ENCODE assay signal across 29 mouse cellular contexts in genomic region chr13:48042172-48042571, GRCm38 (mm10).
DNase-seq lines count a peak whose midpoint lies in the region; ATAC-seq and TF ChIP-seq lines count a peak whose summit lies in the region.
"Had no signal": no experiment of that assay in that cellular context is flagged by ENCODE, and none has a peak within 500 bp of the region (broad histone marks: within the 10 kb centered on the region; RNA-seq: fewer than 3 reads in every experiment).

No protein-coding gene starts in this region.

- H3K4me2 ChIP-seq in hindbrain, embryonic 16.5 days (ENCODE audit: low read length): no peak overlapping the region
- H3K4me2 ChIP-seq in midbrain, embryonic 14.5 days (ENCODE audit: low read length): no peak overlapping the region
- no peak overlapping the region for H3K4me2 ChIP-seq in midbrain, embryonic 11.5 days
- H3K4me2 ChIP-seq in forebrain, embryonic 12.5 days: no peak overlapping the region
- no peak overlapping the region for H3K4me2 ChIP-seq in forebrain, postnatal 0 days (ENCODE audit: low read depth)
- H3K4me2 ChIP-seq: embryonic facial prominence, embryonic 13.5 days; heart, embryonic 15.5 days; limb, embryonic 15.5 days; liver, embryonic 13.5 days; neural tube, embryonic 15.5 days had no signal

- ATAC-seq in hindbrain, embryonic 16.5 days: no peak
- ATAC-seq in midbrain, embryonic 14.5 days (ENCODE audit: low FRiP score, low TSS enrichment): no peak
- no peak for ATAC-seq in midbrain, embryonic 11.5 days (ENCODE audit: low FRiP score)
- ATAC-seq in forebrain, embryonic 12.5 days (ENCODE audit: low FRiP score): peak; percentile 49; the same call in 1 of the 2 replicates
- ATAC-seq in forebrain, postnatal 0 days: peak; percentile 42; the same call in 1 of the 2 replicates
- no peak for ATAC-seq in monocyte, adult 5-6 weeks (replicated peaks; ENCODE audit: insufficient number of reproducible peaks, low FRiP score, low TSS enrichment, poor library complexity, severe bottlenecking)
- ATAC-seq: midbrain, embryonic 16.5 days had no signal

- 46% methylated on average over 4 of the region's 4 CpGs for WGBS in hindbrain, embryonic 10.5 days
- WGBS in hindbrain, embryonic 16.5 days: 32% methylated on average over 4 of the region's 4 CpGs
- WGBS in midbrain, embryonic 14.5 days: 22% methylated on average over 4 of the region's 4 CpGs
- WGBS in midbrain, embryonic 11.5 days: 57% methylated on average over 4 of the region's 4 CpGs
- 14% methylated on average over 4 of the region's 4 CpGs for WGBS in forebrain, embryonic 12.5 days
- WGBS in forebrain, postnatal 0 days: 20% methylated on average over 4 of the region's 4 CpGs

- H3K4me3 ChIP-seq in hindbrain, embryonic 10.5 days: no peak overlapping the region
- no peak overlapping the region for H3K4me3 ChIP-seq in hindbrain, embryonic 16.5 days (ENCODE audit: low read length)
- H3K4me3 ChIP-seq in midbrain, embryonic 14.5 days (replicated peaks; ENCODE audit: low read depth, low read length): no peak overlapping the region
- no peak overlapping the region for H3K4me3 ChIP-seq in midbrain, embryonic 11.5 days (ENCODE audit: low read depth, low read length)
- no peak overlapping the region for H3K4me3 ChIP-seq in forebrain, embryonic 12.5 days (replicated peaks)
- H3K4me3 ChIP-seq in forebrain, postnatal 0 days (ENCODE audit: low read depth, low read length): no peak overlapping the region
- no peak overlapping the region for H3K4me3 ChIP-seq in layer of hippocampus, adult 2 months
- H3K4me3 ChIP-seq: embryonic facial prominence, embryonic 13.5 days; heart, embryonic 15.5 days; limb, embryonic 10.5 days; limb, embryonic 15.5 days; liver, embryonic 13.5 days; neural tube, embryonic 15.5 days had no signal

- H3K27ac ChIP-seq in hindbrain, embryonic 10.5 days: peak overlapping the region; percentile 30; the same call in 1 of the 2 replicates
- no peak overlapping the region for H3K27ac ChIP-seq in hindbrain, embryonic 16.5 days (ENCODE audit: low read depth, low read length)
- H3K27ac ChIP-seq in midbrain, embryonic 14.5 days (replicated peaks; ENCODE audit: low read depth, low read length): peak overlapping the region; percentile 28
- H3K27ac ChIP-seq in midbrain, embryonic 11.5 days (ENCODE audit: low read depth, low read length): no peak overlapping the region
- H3K27ac ChIP-seq in forebrain, embryonic 12.5 days: peak overlapping the region; percentile 63
- H3K27ac ChIP-seq in forebrain, postnatal 0 days (ENCODE audit: low read depth, low read length): no peak overlapping the region
- no peak overlapping the region for H3K27ac ChIP-seq in layer of hippocampus, adult 2 months
- H3K27ac ChIP-seq: embryonic facial prominence, embryonic 13.5 days; heart, embryonic 15.5 days; limb, embryonic 10.5 days; limb, embryonic 15.5 days; liver, embryonic 13.5 days; macrophage; neural tube, embryonic 15.5 days had no signal

- no peaks in the 10 kb centered on the region for H3K36me3 ChIP-seq in hindbrain, embryonic 10.5 days
- H3K36me3 ChIP-seq in hindbrain, embryonic 16.5 days (ENCODE audit: control insufficient read depth, insufficient read depth, low read length): no peaks in the 10 kb centered on the region
- no peaks in the 10 kb centered on the region for H3K36me3 ChIP-seq in midbrain, embryonic 14.5 days (ENCODE audit: control insufficient read depth, insufficient read depth, low read length)
- no peaks in the 10 kb centered on the region for H3K36me3 ChIP-seq in midbrain, embryonic 11.5 days (ENCODE audit: control insufficient read depth, insufficient read depth, low read length)
- H3K36me3 ChIP-seq in forebrain, embryonic 12.5 days (replicated peaks): no peaks in the 10 kb centered on the region
- no peaks in the 10 kb centered on the region for H3K36me3 ChIP-seq in forebrain, postnatal 0 days (ENCODE audit: insufficient read depth)
- H3K36me3 ChIP-seq: embryonic facial prominence, embryonic 13.5 days; G1E; heart, embryonic 15.5 days; limb, embryonic 10.5 days; limb, embryonic 15.5 days; liver, embryonic 13.5 days; neural tube, embryonic 15.5 days had no signal

- H3K4me1 ChIP-seq in hindbrain, embryonic 10.5 days (replicated peaks): peaks cover 18% of the 10 kb centered on the region
- H3K4me1 ChIP-seq in hindbrain, embryonic 16.5 days (ENCODE audit: control insufficient read depth, insufficient read depth, low read depth, low read length): no peaks in the 10 kb centered on the region
- peaks cover 10% of the 10 kb centered on the region for H3K4me1 ChIP-seq in midbrain, embryonic 14.5 days (ENCODE audit: control insufficient read depth, insufficient read depth, low read length)
- peaks cover 7% of the 10 kb centered on the region; the same call in 1 of the 2 replicates for H3K4me1 ChIP-seq in midbrain, embryonic 11.5 days (ENCODE audit: control insufficient read depth, insufficient read depth, low read length)
- H3K4me1 ChIP-seq in forebrain, embryonic 12.5 days: peaks cover 18% of the 10 kb centered on the region
- H3K4me1 ChIP-seq in forebrain, postnatal 0 days (ENCODE audit: insufficient read depth): no peaks in the 10 kb centered on the region
- H3K4me1 ChIP-seq: heart, embryonic 15.5 days; liver, embryonic 13.5 days had no signal

- H3K27me3 ChIP-seq in hindbrain, embryonic 10.5 days (ENCODE audit: insufficient read depth, poor library complexity, severe bottlenecking): no peaks in the 10 kb centered on the region
- H3K27me3 ChIP-seq in hindbrain, embryonic 16.5 days (replicated peaks; ENCODE audit: control insufficient read depth, insufficient read depth, low read length): no peaks in the 10 kb centered on the region
- no peaks in the 10 kb centered on the region for H3K27me3 ChIP-seq in midbrain, embryonic 14.5 days (ENCODE audit: control insufficient read depth, insufficient read depth, low read length)
- no peaks in the 10 kb centered on the region for H3K27me3 ChIP-seq in midbrain, embryonic 11.5 days (ENCODE audit: control insufficient read depth, insufficient read depth, low read length)
- no peaks in the 10 kb centered on the region for H3K27me3 ChIP-seq in forebrain, embryonic 12.5 days
- no peaks in the 10 kb centered on the region; the same call in 1 of the 2 replicates for H3K27me3 ChIP-seq in forebrain, postnatal 0 days (ENCODE audit: insufficient read depth, low read length)
- H3K27me3 ChIP-seq: CH12.LX; embryonic facial prominence, embryonic 13.5 days; heart, embryonic 15.5 days; limb, embryonic 15.5 days; liver, embryonic 13.5 days; neural tube, embryonic 15.5 days had no signal

- no peak for TF ChIP-seq CTCF in forebrain, postnatal 0 days (IDR thresholded peaks at IDR 0.05; ENCODE audit: low read depth)
- no peak for TF ChIP-seq CTCF in layer of hippocampus, adult 2 months (conservative IDR thresholded peaks at IDR 0.05)

- DNase-seq in hindbrain, embryonic 10.5 days (ENCODE audit: low spot score): no peak
- peak; percentile 28 for DNase-seq in midbrain, embryonic 14.5 days
- no peak for DNase-seq in midbrain, embryonic 11.5 days (ENCODE audit: low spot score, missing footprints)
- DNase-seq in forebrain, postnatal 0 days: no peak
- no peak for DNase-seq in layer of hippocampus, adult 2 months (ENCODE audit: low spot score in 2 of 2)
- DNase-seq: adrenal gland, postnatal 25 days; cerebellum, adult 18-20 months; cerebellum, postnatal 10 days; gastrocnemius, postnatal 14 days; kidney, adult 11 months; kidney, postnatal 4 days; layer of hippocampus, postnatal 36 days; liver, embryonic 13.5 days; lung, adult 18-20 months; lung, postnatal 10 days; retina, postnatal 1 day; right cerebral cortex, postnatal 14 days had no signal

- no peak overlapping the region for H3K9ac ChIP-seq in hindbrain, embryonic 16.5 days (ENCODE audit: low read depth, low read length)
- H3K9ac ChIP-seq in midbrain, embryonic 14.5 days (replicated peaks; ENCODE audit: low read length): no peak overlapping the region
- no peak overlapping the region for H3K9ac ChIP-seq in midbrain, embryonic 11.5 days (ENCODE audit: low read length)
- no peak overlapping the region for H3K9ac ChIP-seq in forebrain, embryonic 12.5 days
- no peak overlapping the region for H3K9ac ChIP-seq in forebrain, postnatal 0 days
- H3K9ac ChIP-seq: embryonic facial prominence, embryonic 13.5 days; heart, embryonic 15.5 days; limb, embryonic 15.5 days; liver, embryonic 13.5 days; neural tube, embryonic 15.5 days had no signal

- H3K9me3 ChIP-seq in hindbrain, embryonic 10.5 days: no peaks in the 10 kb centered on the region
- H3K9me3 ChIP-seq in hindbrain, embryonic 16.5 days (ENCODE audit: control insufficient read depth, low read length): no peaks in the 10 kb centered on the region
- no peaks in the 10 kb centered on the region for H3K9me3 ChIP-seq in midbrain, embryonic 14.5 days (ENCODE audit: control insufficient read depth, low read length)
- H3K9me3 ChIP-seq in midbrain, embryonic 11.5 days (ENCODE audit: control insufficient read depth, low read length): no peaks in the 10 kb centered on the region
- H3K9me3 ChIP-seq in forebrain, embryonic 12.5 days: no peaks in the 10 kb centered on the region
- 0 out of 2 replicates have a peak, but pooled peaks cover 4% of the 10 kb centered on the region for H3K9me3 ChIP-seq in forebrain, postnatal 0 days (ENCODE audit: low read length)
- H3K9me3 ChIP-seq: embryonic facial prominence, embryonic 13.5 days; heart, embryonic 15.5 days; limb, embryonic 10.5 days; limb, embryonic 15.5 days; liver, embryonic 13.5 days; neural tube, embryonic 15.5 days had no signal

Comparison
In these comparisons a context has a peak if more than half of its experiments do, and no peak if none do; other contexts are left out.
1. H3K27ac ChIP-seq: peak in hindbrain, embryonic 10.5 days (single experiment), midbrain, embryonic 14.5 days (single experiment) and forebrain, embryonic 12.5 days (single experiment); none in hindbrain, embryonic 16.5 days (single experiment), midbrain, embryonic 11.5 days (single experiment), forebrain, postnatal 0 days (single experiment) and layer of hippocampus, adult 2 months (single experiment).
2. ATAC-seq: peak in forebrain, embryonic 12.5 days (single experiment) and forebrain, postnatal 0 days (single experiment); none in hindbrain, embryonic 16.5 days (single experiment), midbrain, embryonic 14.5 days (single experiment), midbrain, embryonic 11.5 days (single experiment) and monocyte, adult 5-6 weeks (single experiment).